In genomic region chr2:147084366-147085071, GRCm38 (mm10) we compare ENCODE assay signal across 9 mouse cellular contexts. TPM values are rescaled to one million over a fixed set of nuclear protein-coding genes. Genes with fewer than 3 reads are reported as not detected.
A peak's percentile ranks its signal among the peaks of the same experiment; 100 is the strongest.
DNase-seq lines count a peak whose midpoint lies in the region; ATAC-seq and TF ChIP-seq lines count a peak whose summit lies in the region.
"Had no signal": no experiment of that assay in that cellular context is flagged by ENCODE, and none has a peak within 500 bp of the region (broad histone marks: within the 10 kb centered on the region; RNA-seq: fewer than 3 reads in every experiment).

No protein-coding gene starts in this region.

- no peak for TF ChIP-seq EP300 in liver, postnatal 0 days (IDR thresholded peaks at IDR 0.05; ENCODE audit: low read depth)

- no peaks in the 10 kb centered on the region for H3K9me3 ChIP-seq in heart, embryonic 10.5 days
- no peaks in the 10 kb centered on the region for H3K9me3 ChIP-seq in E14TG2a.4 (ENCODE audit: low read length)
- no peaks in the 10 kb centered on the region for H3K9me3 ChIP-seq in embryonic facial prominence, embryonic 14.5 days (ENCODE audit: control insufficient read depth, low read length)
- no peaks in the 10 kb centered on the region for H3K9me3 ChIP-seq in hindbrain, embryonic 15.5 days
- H3K9me3 ChIP-seq in liver, postnatal 0 days (ENCODE audit: low read length), result no peaks in the 10 kb centered on the region

- TF ChIP-seq CTCF in E14TG2a.4 (conservative IDR thresholded peaks at IDR 0.05; ENCODE audit: low read length), result no peak
- no peak for TF ChIP-seq CTCF in liver, postnatal 0 days (IDR thresholded peaks at IDR 0.05; ENCODE audit: low read depth)

- peak overlapping the region; percentile 57 for H3K4me3 ChIP-seq in heart, embryonic 10.5 days
- H3K4me3 ChIP-seq in E14TG2a.4 (replicated peaks; ENCODE audit: low read length), result peak overlapping the region; percentile 74
- H3K4me3 ChIP-seq in embryonic facial prominence, embryonic 14.5 days (ENCODE audit: low read depth, low read length), result peak overlapping the region; percentile 36
- peak overlapping the region; percentile 23 for H3K4me3 ChIP-seq in hindbrain, embryonic 15.5 days
- H3K4me3 ChIP-seq in liver, postnatal 0 days (ENCODE audit: low read depth, low read length), result peak overlapping the region; percentile 43

- no peaks in the 10 kb centered on the region for H3K36me3 ChIP-seq in heart, embryonic 10.5 days
- H3K36me3 ChIP-seq in E14TG2a.4 (ENCODE audit: insufficient read depth, low read length), result no peaks in the 10 kb centered on the region
- H3K36me3 ChIP-seq in embryonic facial prominence, embryonic 14.5 days (ENCODE audit: control insufficient read depth, insufficient read depth, low read length), result no peaks in the 10 kb centered on the region
- H3K36me3 ChIP-seq in hindbrain, embryonic 15.5 days, result no peaks in the 10 kb centered on the region
- no peaks in the 10 kb centered on the region for H3K36me3 ChIP-seq in liver, postnatal 0 days (replicated peaks; ENCODE audit: insufficient read depth, low read length)

- WGBS in heart, embryonic 10.5 days, result 2% methylated on average over 106 of the region's 106 CpGs
- under 1% methylated on average over 32 of the region's 106 CpGs for WGBS in embryonic facial prominence, embryonic 14.5 days
- WGBS in hindbrain, embryonic 15.5 days, result under 1% methylated on average over 100 of the region's 106 CpGs
- WGBS in liver, postnatal 0 days (ENCODE audit: insufficient replicate concordance), result 2% methylated on average over 75 of the region's 106 CpGs

- peaks cover 90% of the 10 kb centered on the region for H3K27me3 ChIP-seq in heart, embryonic 10.5 days (ENCODE audit: insufficient read depth, poor library complexity, severe bottlenecking)
- H3K27me3 ChIP-seq in E14TG2a.4 (ENCODE audit: insufficient read depth, low read length), result peaks cover 40% of the 10 kb centered on the region
- H3K27me3 ChIP-seq in embryonic facial prominence, embryonic 14.5 days (replicated peaks; ENCODE audit: control insufficient read depth, insufficient read depth, low read length), result peaks cover 86% of the 10 kb centered on the region
- H3K27me3 ChIP-seq in hindbrain, embryonic 15.5 days, result peaks cover 67% of the 10 kb centered on the region
- H3K27me3 ChIP-seq in liver, postnatal 0 days (ENCODE audit: insufficient read depth, low read length), result peaks cover 66% of the 10 kb centered on the region

- 0 out of 2 replicates have a peak overlapping the region, but pooled peaks have one; percentile 6 for H3K27ac ChIP-seq in heart, embryonic 10.5 days
- no peak overlapping the region for H3K27ac ChIP-seq in embryonic facial prominence, embryonic 14.5 days (replicated peaks; ENCODE audit: low read depth, low read length)
- H3K27ac ChIP-seq in hindbrain, embryonic 15.5 days (replicated peaks), result no peak overlapping the region
- no peak overlapping the region for H3K27ac ChIP-seq in liver, postnatal 0 days (ENCODE audit: low read depth)

- peak overlapping the region; percentile 51 for H3K4me2 ChIP-seq in embryonic facial prominence, embryonic 14.5 days (ENCODE audit: low read depth, low read length)
- peak overlapping the region; percentile 43 for H3K4me2 ChIP-seq in hindbrain, embryonic 15.5 days
- H3K4me2 ChIP-seq in liver, postnatal 0 days (ENCODE audit: low read depth, low read length), result peak overlapping the region; percentile 66

- peak; percentile 31; the same call in 1 of the 2 replicates for ATAC-seq in embryonic facial prominence, embryonic 14.5 days (ENCODE audit: low read depth)
- 0 out of 2 replicates have a peak, but pooled peaks have one; percentile 48 for ATAC-seq in hindbrain, embryonic 15.5 days (ENCODE audit: low FRiP score, low read depth)
- 0 out of 2 replicates have a peak, but pooled peaks have one; percentile 50 for ATAC-seq in liver, postnatal 0 days
- no peak for ATAC-seq in megakaryocyte-erythroid progenitor cell, adult 5-6 weeks (replicated peaks; ENCODE audit: low FRiP score, low TSS enrichment, poor library complexity, severe bottlenecking)

- no peak for DNase-seq in heart, embryonic 10.5 days (ENCODE audit: low spot score)
- DNase-seq in heart, adult 8-10 months (ENCODE audit: low spot score), result no peak
- DNase-seq in embryonic facial prominence, embryonic 14.5 days (ENCODE audit: low spot score), result no peak
- DNase-seq in liver, postnatal 0 days, result peak; percentile 21
- DNase-seq in layer of hippocampus, postnatal 14 days (ENCODE audit: low spot score in 2 of 2), result no peak

- peaks cover 17% of the 10 kb centered on the region for H3K4me1 ChIP-seq in heart, embryonic 10.5 days
- peaks cover 27% of the 10 kb centered on the region for H3K4me1 ChIP-seq in E14TG2a.4 (replicated peaks; ENCODE audit: low read depth, low read length)
- H3K4me1 ChIP-seq in embryonic facial prominence, embryonic 14.5 days (ENCODE audit: control insufficient read depth, insufficient read depth, low read length), result no peaks in the 10 kb centered on the region
- H3K4me1 ChIP-seq in hindbrain, embryonic 15.5 days (replicated peaks), result peaks cover 8% of the 10 kb centered on the region
- H3K4me1 ChIP-seq in liver, postnatal 0 days (ENCODE audit: insufficient read depth), result peaks cover 5% of the 10 kb centered on the region; the same call in 1 of the 2 replicates

- H3K9ac ChIP-seq in embryonic facial prominence, embryonic 14.5 days (ENCODE audit: low read depth, low read length), result no peak overlapping the region
- no peak overlapping the region for H3K9ac ChIP-seq in hindbrain, embryonic 15.5 days
- no peak overlapping the region for H3K9ac ChIP-seq in liver, postnatal 0 days (replicated peaks)

RNA-seq across cellular contexts. Expression of gene Nkx2-4, which starts 0.7 kb away (rescaled TPM):
- polyA plus RNA-seq in heart, embryonic 10.5 days (2016; fragmentation: Nextera tagmentation; extraction: Ambion mirVana), result not detected in 2 replicates
- total RNA-seq in heart, adult 8-10 months (2022), result not detected
- polyA plus RNA-seq in embryonic facial prominence, embryonic 14.5 days (2014; fragmentation: Nextera tagmentation; extraction: Ambion mirVana), result not detected in 2 replicates
- polyA plus RNA-seq in hindbrain, embryonic 15.5 days (2015; fragmentation: Nextera tagmentation; extraction: Ambion mirVana), result not detected in 2 replicates
- not detected in 2 replicates for polyA plus RNA-seq in liver, postnatal 0 days (2015; fragmentation: Nextera tagmentation; extraction: Ambion mirVana)
- total RNA-seq in layer of hippocampus, postnatal 14 days (2021), result not detected
- not detected in 2 replicates for total RNA-seq in megakaryocyte-erythroid progenitor cell, adult 5-6 weeks (2014; fragmentation: Nextera tagmentation)
- total RNA-seq in megakaryocyte-erythroid progenitor cell, adult 5-6 weeks (2017), result not detected in 2 replicates
- total RNA-seq: heart, adult 18-20 months had no signal

Comparison
In these comparisons a context has a peak if more than half of its experiments do, and no peak if none do; other contexts are left out.
1. H3K4me3 ChIP-seq: peak in every context shown above with its lines; median percentile 74 in E14TG2a.4; 57 in heart, embryonic 10.5 days; 43 in liver, postnatal 0 days; 36 in embryonic facial prominence, embryonic 14.5 days; 23 in hindbrain, embryonic 15.5 days.